Mouse (Mus musculus) heart, postnatal 25 days (tissue): ENCODE data around the gene Grm8. TPM values are rescaled to one million over a fixed set of nuclear protein-coding genes. Genes with fewer than 3 reads are reported as not detected.

Source experiments
- DNase-seq: peaks from one replicate; pipeline ENCODE4 v3.0.0; 2022; ENCODE audit warnings: low spot score
- intact Hi-C: fragments of 180-260 bp; cut with DNase I; formaldehyde crosslinking; loops from one replicate; pipeline ENCODE4 v1.15.1; 2025
- microRNA-seq: library from miRNA; unstranded; fragments of <30 nt; microRNA quantifications from one replicate; pipeline ENCODE4 v1.2.0, GENCODE M21; 2022
- total RNA-seq, 2 experiments: library from RNA; stranded (reverse); gene quantifications; 2 replicates each; pipeline ENCODE4 v1.2.3; 2021

Gene Grm8
- total RNA-seq, 2 experiments from 2014 or later: 0.05 TPM; not detected in 1

DNA sequence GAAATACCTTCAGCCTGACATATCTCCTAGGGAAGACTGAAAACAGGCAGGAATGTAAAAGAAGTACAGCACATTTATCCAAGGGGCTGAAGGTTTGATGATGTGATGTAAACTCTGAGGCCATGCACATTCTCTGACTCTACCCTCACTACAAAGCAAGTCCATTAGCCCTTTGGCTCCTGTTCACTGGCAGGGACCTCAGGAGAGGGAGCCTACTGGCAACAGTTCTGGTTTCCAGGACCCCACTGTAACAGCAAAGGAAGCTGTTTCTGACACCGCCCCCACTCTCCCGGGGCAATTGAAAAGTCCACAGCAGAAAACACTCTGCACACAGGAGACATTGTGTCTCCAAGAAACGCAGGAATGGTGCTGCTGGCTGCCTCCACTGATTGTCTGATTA is 817.6 kb downstream of the Grm8 start:
- intact Hi-C loops: no loop called here
- no peak for DNase-seq

- intact Hi-C loops: no loop called here
- DNase-seq: no peak
These were observed 819.0 kb downstream of the Grm8 start for GRCm38 (mm10) chr6:27316018-27316417.

DNA sequence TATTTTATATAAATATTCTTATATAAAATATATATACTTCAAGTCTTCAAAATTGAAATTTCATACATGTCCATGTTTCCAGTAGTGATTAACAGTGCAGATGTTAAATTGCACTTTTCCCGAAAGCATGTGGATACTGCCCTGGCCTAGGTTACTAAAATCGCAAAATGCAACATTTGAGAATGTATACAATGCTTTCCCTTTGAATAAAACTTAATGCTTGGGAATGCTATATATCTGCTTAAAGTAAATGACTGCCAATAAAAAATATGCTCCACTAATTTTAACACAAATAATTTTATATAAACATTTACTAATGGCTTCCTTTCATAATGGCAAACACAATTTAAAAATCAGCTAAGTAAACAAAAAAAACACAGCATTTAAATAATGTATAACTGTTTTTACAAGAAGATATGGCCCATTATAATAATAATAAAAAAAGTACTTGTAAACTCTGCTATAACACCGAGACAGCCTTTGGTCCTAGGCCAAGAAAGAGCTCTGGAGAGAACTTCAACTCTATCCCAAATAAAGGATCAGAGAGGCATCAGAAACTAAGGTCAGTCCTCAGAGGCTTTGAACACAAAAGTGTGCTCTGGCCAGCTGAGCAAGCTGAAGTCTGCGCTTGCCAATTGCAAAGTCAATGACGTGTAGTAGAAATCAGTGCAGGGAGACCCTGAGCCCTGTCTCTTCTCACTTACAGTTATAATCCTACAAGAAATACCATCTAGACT is 820.5 kb downstream of the Grm8 start:
- intact Hi-C loops: no loop called here
- DNase-seq: no peak

- intact Hi-C loops: no loop called here
- DNase-seq: no peak
These were observed 824.6 kb downstream of the Grm8 start for GRCm38 (mm10) chr6:27310401-27310800.

DNA sequence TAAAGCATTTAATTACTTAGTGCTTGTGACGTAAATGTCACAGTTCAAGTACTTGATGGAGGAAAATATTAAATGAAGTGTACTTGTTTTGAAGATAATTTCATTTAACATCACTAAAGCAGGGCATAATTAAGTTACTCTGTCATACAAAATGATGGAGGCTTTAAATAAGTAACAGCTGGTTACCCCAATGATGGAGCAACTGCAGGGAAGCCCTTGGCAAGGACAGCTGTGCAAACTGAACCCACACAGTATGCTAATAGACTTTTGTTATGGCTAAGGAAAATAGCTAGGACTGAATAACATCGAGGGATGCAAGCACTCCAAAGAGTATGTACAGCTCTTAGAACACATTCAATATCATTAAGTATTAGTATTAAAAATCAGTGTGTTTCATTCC is 829.6 kb downstream of the Grm8 start:
- intact Hi-C loops: no loop called here
- DNase-seq: no peak

- intact Hi-C loops: no loop called here
- DNase-seq: no peak
These were observed 870.0 kb downstream of the Grm8 start for GRCm38 (mm10) chr6:27264972-27265371.

GRCm38 (mm10) chr6:27262611-27263010 is 872.4 kb downstream of the Grm8 start:
- intact Hi-C loops: no loop called here
- DNase-seq: no peak

- no peak for DNase-seq
- intact Hi-C loops: no loop called here
These were observed 894.6 kb downstream of the Grm8 start for GRCm38 (mm10) chr6:27240416-27240815.

GRCm38 (mm10) chr6:27239968-27240367 is 895.0 kb downstream of the Grm8 start:
- DNase-seq: no peak

More at GRCm38 (mm10) chr6:27239968-27240367, 895.0 kb downstream of the Grm8 start:
- intact Hi-C loops: no loop called here

Small RNA genes lying within 50 kb of the gene (microRNA-seq; reads per million reads assigned to microRNA genes)
- gene Mir592: 1.7 reads per million
